Mouse (Mus musculus) CD8-positive naive resting alpha-beta T cell, adult 2 months (primary cell): Measurements from ENCODE around the gene Ccdc90b.
A peak's percentile ranks its signal among the peaks of the same experiment; 100 is the strongest.

Source experiments
- DNase-seq, 2 experiments: peaks; one replicate each; pipeline ENCODE4 v3.0.0; 2022; ENCODE audit warnings: low read depth in 2 of 2, low spot score in 2 of 2

The Ccdc90b gene

DNA sequence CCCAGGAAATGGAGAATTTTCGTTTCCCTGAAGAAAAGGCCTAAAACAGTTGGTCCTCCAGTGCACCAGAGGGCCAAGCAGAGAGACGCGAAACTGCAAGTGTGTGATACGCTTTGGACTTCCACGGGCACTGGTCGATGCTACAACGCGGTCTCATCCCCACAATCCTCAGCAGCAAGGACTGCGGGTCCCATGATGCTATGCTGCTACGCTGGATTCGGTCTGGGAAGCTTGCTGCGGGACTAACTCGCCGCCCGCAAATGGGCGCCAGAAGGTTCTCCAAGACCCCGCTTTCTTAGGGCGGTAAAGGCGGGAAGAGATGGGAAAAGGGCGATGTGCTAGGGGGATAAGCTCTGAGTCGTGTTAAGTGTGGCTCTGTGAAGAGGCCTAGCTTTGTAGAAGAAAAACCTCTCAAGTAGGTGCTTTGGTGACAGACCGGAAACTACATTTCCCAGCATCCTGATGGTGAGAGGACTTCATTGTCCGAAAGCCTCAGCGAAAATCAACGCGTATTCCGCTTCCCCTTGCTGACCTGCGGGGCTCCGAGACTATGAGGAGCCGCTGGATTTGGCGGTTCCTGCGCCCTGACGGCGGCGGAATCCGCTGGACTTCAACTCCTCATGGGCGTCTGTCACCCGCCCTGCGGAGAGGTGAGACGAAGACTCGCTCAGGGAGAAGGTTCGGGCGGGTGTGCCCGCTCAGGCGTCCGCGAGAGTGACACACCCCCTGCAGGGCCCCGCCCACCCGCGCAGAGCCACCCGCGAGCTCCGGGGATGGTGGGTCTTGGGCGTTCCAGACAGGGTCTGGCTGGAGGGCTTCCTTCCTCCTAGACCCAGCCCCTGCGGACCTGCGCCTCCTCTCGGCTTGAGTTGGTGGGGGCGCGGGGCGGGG, at the start of gene Ccdc90b:
Gene Ccdc90b (plus strand): TSS at position 164 of the 891 bp plus-strand sequence.
- peak; percentile 71 to 78 for DNase-seq

DNA sequence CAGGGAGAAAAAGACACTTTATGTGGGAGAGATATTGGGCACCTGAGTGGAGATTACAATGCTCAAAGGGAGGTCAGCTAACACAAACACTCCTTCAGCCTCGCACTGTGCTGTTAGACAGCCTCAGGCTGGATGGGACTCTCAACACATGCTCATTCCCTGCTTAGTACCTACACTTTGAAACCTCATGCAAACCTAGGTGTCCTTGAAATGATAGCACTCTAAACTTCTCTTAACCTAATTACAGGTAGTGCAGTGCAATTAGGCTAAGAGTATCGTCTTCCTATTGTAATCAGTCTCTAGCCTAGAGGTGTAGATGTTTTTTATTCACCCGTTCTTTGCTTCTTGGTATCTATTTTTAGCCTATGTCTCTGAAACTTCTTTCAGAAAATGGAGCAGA, 40.6 kb upstream of the Ccdc90b start:
- no peak for DNase-seq

GRCm38 (mm10) chr7:92520820-92521219, 40.1 kb upstream of the Ccdc90b start:
- no peak for DNase-seq

GRCm38 (mm10) chr7:92529245-92529644, 31.7 kb upstream of the Ccdc90b start:
- no peak for DNase-seq

DNA sequence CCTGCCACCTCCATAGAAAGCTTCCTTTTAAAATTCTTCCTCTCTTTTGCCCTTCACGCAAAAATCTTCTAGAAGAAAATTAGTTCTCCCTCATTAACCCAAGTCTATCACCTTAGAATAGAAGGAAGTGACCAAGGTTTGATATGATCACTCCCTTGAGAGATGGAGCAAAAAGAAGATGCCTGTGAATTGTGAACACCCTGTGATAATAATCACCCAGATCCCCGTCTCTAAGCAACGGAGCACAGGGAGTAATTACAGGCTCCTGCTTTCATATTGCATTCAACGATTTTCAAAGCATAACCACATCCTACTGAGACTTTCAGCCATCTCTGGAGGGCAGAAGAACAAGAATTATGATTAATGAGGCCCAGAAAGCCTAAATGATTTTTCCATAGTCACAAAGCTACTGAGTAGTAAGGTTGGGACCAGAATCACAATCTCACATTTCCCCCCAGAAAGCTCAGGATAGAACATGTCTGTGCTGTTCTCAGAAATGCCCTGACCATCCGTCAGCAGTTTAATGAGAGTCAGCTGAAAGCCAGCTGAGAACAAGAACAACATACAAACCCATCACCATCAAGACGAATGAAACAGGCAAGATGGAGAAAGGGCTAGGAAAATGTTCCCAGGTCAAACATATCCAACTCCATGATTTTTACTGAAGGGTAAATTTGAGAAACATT, 28.5 kb upstream of the Ccdc90b start:
- DNase-seq: no peak

- no peak for DNase-seq
Measured at GRCm38 (mm10) chr7:92546763-92547162, 14.2 kb upstream of the Ccdc90b start.

DNA sequence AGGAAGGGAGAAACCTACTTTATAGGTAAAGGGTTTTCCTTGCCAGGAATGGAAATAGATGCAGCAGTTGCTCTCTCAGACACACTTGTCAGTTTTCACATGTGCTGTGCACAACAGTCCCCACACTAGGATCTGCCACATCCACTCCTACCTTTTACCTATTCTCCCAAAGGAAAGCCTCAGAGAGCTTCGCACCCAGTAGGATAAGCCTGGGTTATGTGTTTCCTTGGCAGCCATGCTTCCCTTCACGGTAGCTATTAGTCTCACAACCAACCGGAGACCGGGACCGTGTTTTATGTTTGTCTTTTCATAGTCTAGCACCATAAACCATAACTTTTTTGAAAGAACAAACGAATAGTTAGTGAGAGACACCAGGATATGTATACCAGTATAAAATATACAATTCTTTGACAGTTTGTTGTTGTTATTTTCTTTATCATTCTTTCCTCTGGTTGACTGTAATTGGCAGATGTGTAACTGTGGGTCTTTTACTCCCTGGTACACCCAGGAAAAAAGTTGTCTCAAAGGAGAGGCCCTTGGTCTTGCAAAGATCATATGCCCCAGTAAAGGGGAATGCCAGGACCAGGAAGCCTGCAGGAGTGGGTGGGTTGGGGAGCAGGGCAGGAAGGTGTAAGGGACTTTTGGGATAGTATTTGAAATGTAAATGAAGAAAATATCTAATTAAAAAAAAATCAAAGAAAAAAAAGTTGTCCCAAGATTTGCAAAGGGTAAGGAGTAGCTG, 10.5 kb upstream of the Ccdc90b start:
- DNase-seq: no peak

DNA sequence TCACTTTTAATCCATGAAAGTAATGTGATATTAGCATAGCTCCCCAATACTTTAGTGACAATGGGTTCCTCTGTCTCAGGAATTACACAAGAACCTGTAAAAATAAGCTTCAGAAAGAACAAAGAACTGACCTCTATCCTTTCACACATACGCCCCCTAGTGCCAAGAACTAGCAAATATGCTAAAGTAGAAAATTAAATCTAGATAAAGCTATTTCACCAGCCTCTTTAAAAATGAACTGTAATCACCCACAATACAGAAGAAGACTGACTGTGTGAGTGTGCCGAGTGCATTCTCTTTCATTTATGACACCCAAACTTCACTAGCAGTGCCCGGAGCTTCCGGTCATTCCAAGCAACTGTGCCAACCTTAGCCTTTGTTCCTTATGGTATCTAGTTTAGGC, 10.0 kb upstream of the Ccdc90b start:
- peak in 1 of 2 experiments; percentile 24 for DNase-seq

DNA sequence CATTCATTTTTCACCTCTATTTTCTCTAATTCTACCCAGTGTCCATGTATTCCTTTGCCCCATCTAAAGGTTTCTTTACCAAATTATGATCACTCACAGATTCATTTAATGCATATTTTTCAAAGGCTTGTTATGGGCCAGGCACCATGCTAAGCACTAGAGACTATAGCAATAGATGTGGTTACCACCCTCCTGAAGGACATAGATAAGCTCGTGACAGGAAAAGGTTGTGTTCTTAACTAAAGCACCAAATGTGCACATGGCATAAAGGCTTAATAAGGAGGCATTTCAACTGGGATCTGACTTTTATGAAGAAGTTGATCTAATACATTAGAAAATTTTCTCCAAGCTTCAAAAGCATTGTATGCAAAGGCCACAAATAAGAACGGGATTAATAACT, 2.2 kb upstream of the Ccdc90b start:
- no peak for DNase-seq

GRCm38 (mm10) chr7:92566775-92567174, 5.8 kb downstream of the Ccdc90b start:
- no peak for DNase-seq

DNA sequence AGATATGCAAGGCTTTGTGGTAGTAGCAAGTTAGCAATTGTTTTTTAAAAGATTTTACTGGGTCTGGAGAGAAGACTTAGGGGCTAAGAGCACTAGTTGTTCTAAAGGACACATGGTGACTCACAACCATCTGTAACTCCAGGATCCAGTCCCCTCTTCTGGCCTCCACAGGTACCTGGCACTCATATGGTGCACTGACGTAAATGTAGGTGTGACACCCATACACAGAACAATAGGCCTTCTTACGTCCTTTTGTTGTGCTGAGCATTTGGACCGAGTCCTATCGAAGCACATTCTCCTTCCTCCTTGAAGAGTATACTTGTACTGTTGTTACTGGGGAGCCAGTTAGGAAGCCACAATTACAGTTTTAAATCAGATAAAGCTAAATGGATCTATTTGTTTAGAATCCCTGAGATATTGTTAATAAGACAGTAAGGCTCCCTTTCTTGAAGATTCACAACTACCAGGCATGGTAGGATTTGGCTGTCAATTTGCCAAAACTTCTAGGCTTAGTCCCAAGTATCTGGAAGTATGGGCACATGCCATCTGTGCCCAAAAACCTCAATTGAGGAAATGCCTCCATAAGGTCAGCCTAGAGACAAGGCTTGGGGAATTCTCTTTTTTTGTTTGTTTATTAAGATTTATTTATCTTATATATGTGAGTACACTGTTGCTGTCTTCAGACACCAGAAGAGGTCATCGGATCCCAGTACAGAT, 19.7 kb downstream of the Ccdc90b start:
- DNase-seq: no peak

DNA sequence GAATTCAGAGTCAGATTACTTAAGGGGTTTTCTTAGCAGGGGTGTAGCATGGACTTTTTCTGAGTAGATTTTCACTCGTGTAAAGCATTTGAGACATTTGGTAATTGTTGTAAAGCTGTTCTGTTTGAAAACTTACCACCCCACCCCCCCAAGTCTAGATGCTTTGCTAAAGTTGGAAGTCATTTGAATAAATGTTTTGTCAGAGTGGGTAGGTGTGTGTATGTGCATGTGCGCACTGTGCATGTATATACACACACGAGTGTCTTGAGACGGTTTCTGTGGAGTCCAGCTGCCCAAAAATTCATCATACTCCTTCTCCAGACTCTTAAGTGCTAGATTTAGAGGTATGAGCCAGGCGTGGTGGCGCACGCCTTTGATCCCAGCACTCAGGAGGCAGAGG, 22.6 kb downstream of the Ccdc90b start:
- no peak for DNase-seq

DNA sequence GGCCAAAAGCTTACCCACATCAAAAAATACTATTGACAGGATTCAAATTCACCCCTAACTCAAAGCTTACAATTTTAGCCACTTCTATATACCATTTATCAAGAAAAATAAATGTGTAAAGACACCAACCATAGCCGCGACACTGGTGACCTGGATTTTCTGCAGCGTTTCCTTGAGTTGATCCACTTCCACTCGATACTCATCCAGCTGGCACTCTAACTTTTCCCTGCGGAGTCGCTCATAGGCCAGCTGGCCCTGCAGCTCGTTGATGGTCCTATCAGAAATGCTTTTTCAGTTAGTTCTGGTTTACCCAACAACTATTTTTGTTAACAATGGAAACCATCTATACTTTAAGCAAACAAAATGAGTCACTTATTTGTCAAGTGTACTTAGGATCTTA, 29.0 kb downstream of the Ccdc90b start:
- no peak for DNase-seq

GRCm38 (mm10) chr7:92590842-92591241, 29.9 kb downstream of the Ccdc90b start:
- DNase-seq: no peak

DNA sequence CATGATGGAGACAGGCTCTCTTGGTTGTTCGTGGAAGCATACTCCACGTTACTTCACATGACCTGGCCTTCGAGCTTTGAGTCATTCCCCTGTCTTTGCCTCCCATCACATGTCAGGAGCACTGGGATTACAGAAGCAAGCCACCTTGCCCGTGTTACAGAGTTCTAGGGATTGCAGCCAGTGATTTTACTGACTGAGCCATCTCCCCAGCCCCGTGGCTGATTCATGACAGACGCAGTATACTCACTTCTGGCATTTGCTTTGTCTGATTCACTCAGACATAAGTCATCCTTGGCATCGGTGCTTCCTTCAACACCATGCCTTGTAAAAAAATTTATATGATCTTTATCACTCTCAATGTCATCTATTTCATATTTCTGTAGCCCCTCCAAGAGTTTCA, 44.0 kb downstream of the Ccdc90b start:
- DNase-seq: no peak

DNA sequence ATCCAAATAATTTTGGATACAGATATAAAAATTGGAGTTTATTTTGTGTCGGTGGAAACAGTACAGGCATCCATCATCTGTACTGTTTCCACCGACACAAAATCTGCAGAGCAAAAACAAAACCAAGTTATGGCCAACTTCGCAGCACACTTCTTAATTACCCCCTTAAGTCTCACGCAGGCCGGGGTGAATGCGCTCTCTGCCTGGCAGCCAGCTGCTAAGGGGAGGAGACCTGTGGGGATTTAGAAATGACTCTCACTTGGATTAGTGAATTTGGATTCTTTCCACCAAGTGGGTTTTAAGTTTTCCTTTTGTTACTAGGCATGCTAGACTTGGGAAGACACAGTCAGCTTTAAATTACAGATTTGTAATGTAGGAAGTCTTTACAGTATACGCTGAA, 49.9 kb downstream of the Ccdc90b start:
- DNase-seq: no peak

DNA sequence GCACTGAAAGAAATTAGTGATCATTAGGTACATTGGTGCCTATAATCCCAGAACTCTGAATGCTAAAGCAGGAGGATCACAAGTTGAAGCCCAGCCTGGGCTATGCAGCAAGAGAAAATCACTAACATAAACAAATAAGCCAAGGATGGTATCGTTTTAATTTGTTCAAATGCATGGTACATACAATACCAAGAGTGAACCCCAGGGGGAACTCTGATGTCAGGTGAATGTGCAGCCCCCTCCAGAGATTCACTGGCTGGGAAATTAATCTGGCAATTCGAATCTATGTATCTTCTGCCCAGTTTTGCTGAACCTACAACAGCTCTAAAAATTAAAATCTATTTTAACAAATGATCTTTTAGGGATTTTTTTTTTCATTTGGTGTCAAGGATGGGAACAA, 63.5 kb downstream of the Ccdc90b start:
- peak in 1 of 2 experiments; percentile 28 for DNase-seq

DNA sequence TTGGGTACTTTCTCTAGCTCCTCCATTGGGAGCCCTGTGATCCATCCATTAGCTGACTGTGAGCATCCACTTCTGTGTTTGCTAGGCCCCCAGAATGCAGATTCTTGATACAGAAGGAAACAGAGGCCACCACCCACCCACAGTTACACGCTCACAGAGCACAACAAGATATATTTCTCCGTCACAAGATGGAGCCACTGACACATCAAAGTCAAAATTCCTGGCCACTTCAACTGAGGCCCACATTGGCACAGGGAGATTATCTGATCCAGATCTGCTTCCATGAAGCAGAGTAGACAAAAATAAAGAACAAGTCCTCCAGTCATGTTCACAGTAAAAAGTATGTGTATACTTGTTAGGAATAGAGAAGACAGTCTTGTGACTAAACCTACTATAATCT, 69.2 kb downstream of the Ccdc90b start:
- no peak for DNase-seq
